Mouse (Mus musculus) intestine, embryonic 16.5 days (tissue): ENCODE results near the gene Apol8. TPM values are rescaled to one million over a fixed set of nuclear protein-coding genes. Genes with fewer than 3 reads are reported as not detected.

Experiments
- ATAC-seq: fragments of 200-750 bp; cut with Nextera tagmentation; 2 replicates; pipeline ENCODE4 v1.8.0; 2017; ENCODE audit warnings: moderate TSS enrichment, moderate library complexity
- H3K27ac ChIP-seq: fragments of 300-500 bp; sonication (generic); 2 replicates; pipeline ENCODE4 v1.5.1; 2014; ENCODE audit warnings: mild to moderate bottlenecking, low read length
- H3K27me3 ChIP-seq: fragments of 300-500 bp; sonication (generic); replicated peaks from 2 replicates; pipeline ENCODE4 v1.6.1; 2014; ENCODE audit warnings: low read length, control low read depth, mixed read lengths; ENCODE audit not compliant: control insufficient read depth, insufficient read depth
- H3K36me3 ChIP-seq: fragments of 300-500 bp; sonication (generic); 2 replicates; pipeline ENCODE4 v1.6.1; 2014; ENCODE audit warnings: low read length, control low read depth; ENCODE audit not compliant: control insufficient read depth, insufficient read depth
- H3K4me1 ChIP-seq: fragments of 300-500 bp; sonication (generic); 2 replicates; pipeline ENCODE4 v1.6.1; 2014; ENCODE audit warnings: low read length, control low read depth, mixed read lengths; ENCODE audit not compliant: control insufficient read depth, insufficient read depth
- H3K4me2 ChIP-seq: fragments of 300-500 bp; sonication (generic); 2 replicates; pipeline ENCODE4 v1.6.1; 2014; ENCODE audit warnings: low read depth, low read length, control low read depth
- H3K4me3 ChIP-seq: fragments of 300-500 bp; sonication (generic); 2 replicates; pipeline ENCODE4 v1.5.1; 2014; ENCODE audit warnings: mild to moderate bottlenecking, low read length
- H3K9ac ChIP-seq: fragments of 300-500 bp; sonication (generic); 2 replicates; pipeline ENCODE4 v1.6.1; 2014; ENCODE audit warnings: low read depth, low read length
- H3K9me3 ChIP-seq: fragments of 300-500 bp; sonication (generic); 2 replicates; pipeline ENCODE4 v1.6.1; 2016; ENCODE audit warnings: low read length, control low read depth; ENCODE audit not compliant: control insufficient read depth
- WGBS: fragments of 180-500 bp; shearing (Covaris S2); extraction: QIAGEN DNeasy Blood & Tissue Kit; methylation state at CpG from one replicate; pipeline ENCODE4 v1.1.7; 2014; 5-methylcytosine and 5-hydroxymethylcytosine counted together
- polyA plus RNA-seq: library from polyadenylated mRNA; unstranded; fragments of >200 nt; fragmentation: Nextera tagmentation; extraction: Ambion mirVana; gene quantifications from 2 replicates; pipeline ENCODE4 v1.2.1, GENCODE M21; 2015

The Apol8 gene
- polyA plus RNA-seq, 1 experiment from 2014 or later: 0.34 TPM

DNA sequence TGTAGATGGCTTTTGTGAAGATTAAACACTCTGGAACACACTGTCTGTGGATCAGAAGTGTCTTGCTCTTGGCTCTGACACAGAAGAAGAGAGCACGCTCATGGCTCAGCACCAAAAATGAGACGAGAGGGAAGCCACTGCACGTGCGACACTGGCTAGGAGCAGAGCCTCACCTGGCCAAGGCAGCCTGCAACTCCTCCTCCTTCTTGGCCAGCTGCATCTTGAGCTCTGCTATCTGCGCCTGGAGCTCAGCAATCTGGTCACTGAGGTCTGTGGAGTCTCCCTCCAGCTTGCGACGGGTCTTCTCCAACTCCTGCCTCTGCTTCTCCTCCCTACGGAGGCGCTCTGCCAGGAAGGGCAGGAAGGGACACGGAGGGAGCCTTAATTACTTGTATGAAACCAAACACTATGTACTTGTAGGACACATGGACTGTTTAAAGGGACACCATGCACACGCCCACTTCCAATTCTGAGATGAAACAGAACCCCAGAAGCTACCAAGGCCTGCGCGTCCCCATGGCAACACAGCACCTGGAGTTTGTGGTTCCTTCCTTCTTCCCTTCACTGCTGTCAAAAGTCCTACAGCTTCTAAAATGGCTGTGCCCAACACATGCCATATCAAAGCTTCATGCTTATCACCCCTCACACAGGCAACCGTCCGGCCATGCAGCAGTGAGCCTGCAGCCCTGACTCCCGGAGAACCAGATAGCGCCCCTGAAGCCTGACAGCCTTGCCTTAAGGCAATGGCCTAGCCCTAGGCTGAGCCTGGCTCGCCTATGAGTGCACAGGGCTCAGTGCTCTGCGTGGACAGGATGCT, 16.5 kb upstream of the Apol8 start:
- Histone ChIP-seq H3K27me3 (no peaks in the 10 kb centered on the region), H3K36me3 (peaks cover 58% of the 10 kb centered on the region), H3K4me1 (no peaks in the 10 kb centered on the region), H3K27ac (no peak overlapping the region), H3K9me3 (no peaks in the 10 kb centered on the region), H3K9ac (no peak overlapping the region), H3K4me3 (no peak overlapping the region), H3K4me2 (no peak overlapping the region)
- 80% methylated on average over 19 of the region's 19 CpGs for WGBS
- peak; percentile 43; the same call in 1 of the 2 replicates for ATAC-seq

DNA sequence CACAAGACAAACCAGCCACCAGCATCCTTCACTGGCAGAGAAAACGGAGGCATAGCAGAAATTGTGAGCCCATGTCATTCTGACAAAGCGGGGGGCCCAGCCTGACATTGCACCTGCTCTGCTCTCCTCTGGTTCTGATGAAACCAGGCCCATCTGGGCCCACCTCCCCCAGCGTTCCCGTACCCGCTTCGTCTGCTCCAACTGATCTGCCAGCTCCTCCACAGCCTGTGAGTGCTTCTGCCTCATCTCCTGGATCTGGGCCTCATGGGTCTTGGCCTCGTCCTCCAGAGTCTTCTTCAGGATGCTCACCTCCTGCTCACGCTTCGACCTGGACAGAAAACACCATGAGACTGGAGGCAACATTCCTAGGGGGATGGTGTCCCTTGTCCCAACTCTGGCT, 14.1 kb upstream of the Apol8 start:
- Histone ChIP-seq H3K4me1 (no peaks in the 10 kb centered on the region), H3K36me3 (peaks cover 62% of the 10 kb centered on the region), H3K27me3 (no peaks in the 10 kb centered on the region), H3K4me2 (no peak overlapping the region), H3K9me3 (no peaks in the 10 kb centered on the region), H3K9ac (no peak overlapping the region), H3K4me3 (no peak overlapping the region), H3K27ac (no peak overlapping the region)
- 92% methylated on average over 9 of the region's 9 CpGs for WGBS
- no peak for ATAC-seq

DNA sequence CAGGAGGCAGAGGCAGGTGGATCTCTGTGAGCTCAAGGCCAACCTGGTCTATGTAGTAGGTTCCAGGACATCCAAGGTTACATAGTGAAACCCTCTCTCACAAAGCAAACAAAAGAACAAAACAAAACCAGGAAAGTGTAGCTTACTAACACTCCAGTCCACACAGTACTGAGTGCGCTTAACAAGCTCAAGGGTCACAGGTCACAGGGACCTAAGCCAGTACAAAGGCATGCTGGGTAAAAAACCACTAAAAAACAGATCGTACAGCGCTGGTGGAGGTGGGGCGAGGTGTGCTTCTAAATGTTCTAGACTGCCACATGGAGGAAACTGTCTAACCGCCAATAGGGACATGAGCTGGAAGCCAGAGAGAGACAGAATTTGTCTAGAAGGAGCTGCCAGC, 13.5 kb upstream of the Apol8 start:
- Histone ChIP-seq H3K9me3 (no peaks in the 10 kb centered on the region), H3K4me2 (no peak overlapping the region), H3K4me3 (no peak overlapping the region), H3K36me3 (peaks cover 65% of the 10 kb centered on the region), H3K27me3 (no peaks in the 10 kb centered on the region), H3K9ac (no peak overlapping the region), H3K27ac (no peak overlapping the region), H3K4me1 (no peaks in the 10 kb centered on the region)
- ATAC-seq: no peak
- WGBS: 95% methylated on average over 5 of the region's 5 CpGs

DNA sequence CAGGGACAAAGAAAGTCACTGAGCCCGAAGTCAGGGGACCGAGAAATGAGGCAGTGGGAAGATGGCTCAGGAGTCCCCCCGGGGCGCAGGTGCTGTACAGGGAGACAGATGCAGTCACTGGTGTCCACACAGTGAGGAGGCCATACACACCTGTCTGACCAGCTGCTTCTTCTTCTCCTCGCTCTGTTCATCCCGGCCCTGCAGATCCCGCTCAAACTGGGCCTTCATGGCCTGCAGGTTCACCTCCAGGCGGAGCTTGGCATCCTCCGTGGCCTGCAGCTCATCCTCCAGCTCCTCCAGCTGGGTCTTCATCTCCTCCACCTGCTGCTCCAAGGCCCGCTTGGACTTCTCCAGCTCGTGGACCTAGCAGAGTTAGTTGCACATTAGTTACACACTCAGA, 10.2 kb upstream of the Apol8 start:
- no peak overlapping the region for H3K9ac ChIP-seq
- peaks cover 73% of the 10 kb centered on the region for H3K36me3 ChIP-seq
- no peaks in the 10 kb centered on the region for H3K9me3 ChIP-seq
- H3K4me1 ChIP-seq: no peaks in the 10 kb centered on the region
- H3K4me3 ChIP-seq: no peak overlapping the region
- no peak overlapping the region for H3K27ac ChIP-seq
- H3K4me2 ChIP-seq: no peak overlapping the region
- WGBS: 92% methylated on average over 11 of the region's 11 CpGs
- no peak for ATAC-seq
- H3K27me3 ChIP-seq: no peaks in the 10 kb centered on the region

DNA sequence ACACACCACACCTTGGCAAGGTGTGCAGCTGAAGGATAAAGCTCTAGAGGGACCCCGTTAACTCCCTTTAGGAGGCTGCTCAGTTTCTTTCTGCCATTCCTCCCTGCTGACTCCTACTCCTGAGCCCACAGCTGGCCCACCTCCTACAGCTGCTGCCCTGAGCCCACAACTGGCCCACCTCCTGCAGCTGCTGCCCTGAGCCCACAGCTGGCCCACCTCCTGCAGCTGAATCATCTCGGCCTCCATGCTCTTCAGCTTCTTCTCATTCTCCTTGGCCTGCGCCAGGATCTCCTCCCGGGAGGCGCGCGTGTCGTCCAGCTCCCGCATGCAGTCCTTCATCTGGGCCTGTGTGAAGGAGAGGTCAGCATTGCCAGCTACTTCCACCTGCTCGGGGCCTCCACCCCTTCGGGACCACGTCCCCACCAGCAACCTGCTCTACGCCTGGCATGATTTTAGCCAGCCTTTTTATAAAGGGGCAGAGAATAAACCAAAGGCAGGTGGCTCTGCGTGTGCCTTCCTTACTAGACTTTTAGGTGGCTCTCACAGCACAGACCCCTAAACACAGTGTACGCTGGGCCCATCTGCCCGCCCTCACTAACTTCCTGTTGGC, 8.8 kb upstream of the Apol8 start:
- 86% methylated on average over 16 of the region's 16 CpGs for WGBS
- Histone ChIP-seq H3K27ac (no peak overlapping the region), H3K4me1 (no peaks in the 10 kb centered on the region)

DNA sequence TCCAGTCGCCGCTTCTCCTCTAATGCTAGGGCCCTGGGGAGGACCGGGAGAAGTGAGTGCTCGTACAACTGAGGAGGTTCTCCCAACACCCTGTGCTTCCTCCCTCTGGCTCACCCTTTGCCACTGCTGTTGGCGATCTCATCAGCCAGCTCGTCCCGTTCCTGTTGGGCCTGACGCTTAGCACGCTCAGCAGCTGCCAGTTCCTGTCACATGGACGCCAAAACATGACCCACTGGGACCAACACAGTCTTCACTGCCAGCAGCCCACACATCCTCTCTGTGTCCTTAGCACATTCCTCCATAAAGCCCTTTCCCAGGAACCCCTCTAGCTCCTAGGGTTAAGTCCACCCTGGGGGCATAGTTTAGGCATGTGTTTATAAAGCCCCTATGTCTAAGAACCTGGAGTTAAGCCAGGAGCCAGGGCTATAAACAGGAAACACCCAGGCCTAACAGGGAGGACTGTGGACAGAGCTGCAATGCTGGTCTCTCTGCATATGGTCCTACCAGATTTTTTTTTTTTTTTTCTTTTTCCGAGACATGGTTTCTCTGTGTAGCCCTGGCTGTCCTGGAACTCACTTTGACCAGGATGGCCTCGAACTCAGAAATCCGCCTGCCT, 7.7 kb upstream of the Apol8 start:
- no peak for ATAC-seq
- Histone ChIP-seq H3K27ac (peak overlapping the region; percentile 39), H3K4me2 (no peak overlapping the region), H3K4me1 (no peaks in the 10 kb centered on the region), H3K36me3 (peaks cover 80% of the 10 kb centered on the region), H3K27me3 (no peaks in the 10 kb centered on the region), H3K4me3 (no peak overlapping the region), H3K9me3 (no peaks in the 10 kb centered on the region), H3K9ac (no peak overlapping the region)
- 63% methylated on average over 13 of the region's 13 CpGs for WGBS

More for the DNA sequence above, 8.8 kb upstream of the Apol8 start:
- Histone ChIP-seq H3K4me2 (no peak overlapping the region), H3K36me3 (peaks cover 79% of the 10 kb centered on the region), H3K9me3 (no peaks in the 10 kb centered on the region), H3K9ac (no peak overlapping the region), H3K27me3 (no peaks in the 10 kb centered on the region), H3K4me3 (no peak overlapping the region)
- no peak for ATAC-seq

DNA sequence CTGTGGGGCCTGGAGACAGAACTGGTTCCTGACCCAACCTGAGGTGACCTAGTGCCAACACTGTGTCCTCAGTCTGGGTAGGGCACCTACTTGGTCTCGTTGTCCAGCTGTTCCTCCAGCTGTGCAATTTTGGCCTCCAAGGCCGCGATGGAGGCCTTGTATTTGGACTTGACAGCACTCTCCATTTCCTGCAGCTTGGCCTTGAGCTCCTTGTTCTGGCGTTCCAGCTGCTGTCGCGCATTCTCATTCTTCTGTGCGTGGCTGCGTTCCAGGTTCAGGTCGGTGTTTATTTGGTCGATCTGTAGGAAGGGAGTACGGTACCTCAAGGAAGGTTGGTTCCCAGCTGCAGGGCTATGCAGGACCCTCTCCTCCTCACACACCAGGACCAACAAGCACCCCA, 6.9 kb upstream of the Apol8 start:
- ATAC-seq: no peak
- no peaks in the 10 kb centered on the region for H3K27me3 ChIP-seq
- H3K9me3 ChIP-seq: no peaks in the 10 kb centered on the region
- no peak overlapping the region for H3K4me2 ChIP-seq
- 70% methylated on average over 11 of the region's 11 CpGs for WGBS
- no peak overlapping the region for H3K9ac ChIP-seq
- H3K27ac ChIP-seq: no peak overlapping the region; the same call in 1 of the 2 replicates
- peaks cover 75% of the 10 kb centered on the region for H3K36me3 ChIP-seq
- H3K4me1 ChIP-seq: no peaks in the 10 kb centered on the region
- no peak overlapping the region for H3K4me3 ChIP-seq

DNA sequence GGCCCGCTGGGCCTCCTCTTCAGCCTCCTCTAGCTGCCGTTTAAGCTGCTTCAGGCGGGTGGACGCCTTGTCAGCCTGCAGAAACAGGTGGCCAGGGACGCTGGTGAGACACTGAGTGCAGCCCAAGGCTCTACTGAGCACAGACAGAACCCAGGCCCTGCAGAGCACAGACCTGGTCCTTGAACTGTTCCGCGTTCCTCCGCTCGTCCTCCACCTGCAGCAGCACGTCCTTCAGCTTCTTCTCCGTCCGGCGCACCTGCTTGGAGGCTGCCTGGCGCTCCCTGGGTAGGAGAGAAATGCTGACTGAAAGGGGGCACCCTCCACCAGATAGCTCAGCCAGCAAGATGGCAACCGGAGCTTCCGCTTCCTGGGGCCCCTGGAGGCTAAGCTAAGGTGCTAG, 6.2 kb upstream of the Apol8 start:
- H3K27me3 ChIP-seq: no peaks in the 10 kb centered on the region
- no peak overlapping the region for H3K4me3 ChIP-seq
- WGBS: 91% methylated on average over 16 of the region's 16 CpGs
- no peak for ATAC-seq
- H3K27ac ChIP-seq: no peak overlapping the region; the same call in 1 of the 2 replicates
- no peak overlapping the region for H3K4me2 ChIP-seq
- H3K4me1 ChIP-seq: no peaks in the 10 kb centered on the region
- peaks cover 73% of the 10 kb centered on the region for H3K36me3 ChIP-seq
- H3K9me3 ChIP-seq: no peaks in the 10 kb centered on the region
- no peak overlapping the region for H3K9ac ChIP-seq

DNA sequence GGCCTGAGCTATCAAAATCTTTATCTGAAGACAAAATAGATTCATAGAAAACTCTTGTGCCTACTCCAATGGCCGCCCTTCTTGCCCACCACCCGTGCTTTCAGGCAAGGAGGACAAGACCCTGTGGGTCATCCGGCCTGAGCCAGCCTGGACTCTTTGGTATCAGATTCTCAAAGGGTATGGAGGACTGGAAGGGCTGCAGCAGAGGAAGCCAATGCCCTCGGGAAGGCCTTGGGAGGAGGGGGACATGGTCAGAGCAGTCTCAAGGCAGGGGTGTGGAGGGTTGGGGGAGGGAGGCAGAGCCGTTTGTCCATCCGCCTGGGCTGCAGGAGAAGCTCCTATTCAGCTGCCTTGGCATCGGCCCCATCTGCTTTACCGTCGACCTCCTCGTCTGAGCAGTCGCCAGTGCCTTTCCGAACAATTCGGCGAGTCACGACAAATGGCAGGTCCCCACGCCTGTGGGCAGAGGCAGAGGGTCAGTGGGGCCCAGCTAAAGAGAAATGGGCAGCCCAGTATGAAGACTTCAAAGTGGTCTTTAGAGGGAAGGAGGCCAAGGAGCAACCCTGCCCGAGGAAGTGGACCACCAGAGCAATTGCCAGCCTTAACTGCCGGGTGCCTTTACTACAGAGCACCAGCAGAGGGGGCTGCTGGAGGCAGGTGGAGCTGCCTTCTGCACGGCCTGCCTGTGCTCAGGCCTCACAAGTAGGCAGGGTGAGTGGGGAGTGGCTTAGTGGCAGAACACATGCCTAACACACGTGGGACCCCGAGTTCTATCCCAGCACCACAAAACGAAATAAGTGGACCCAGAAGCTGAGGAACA, 5.0 kb upstream of the Apol8 start:
- ATAC-seq: 0 out of 2 replicates have a peak, but pooled peaks have one; percentile 21
- Histone ChIP-seq H3K9ac (no peak overlapping the region), H3K9me3 (no peaks in the 10 kb centered on the region), H3K4me1 (no peaks in the 10 kb centered on the region), H3K4me3 (no peak overlapping the region), H3K4me2 (no peak overlapping the region), H3K36me3 (peaks cover 61% of the 10 kb centered on the region), H3K27ac (no peak overlapping the region), H3K27me3 (no peaks in the 10 kb centered on the region)
- 73% methylated on average over 22 of the region's 22 CpGs for WGBS
